8 mouse cellular contexts compared by ENCODE assay signal in genomic region chr19:43711159-43711916, GRCm38 (mm10). TPM values are rescaled to one million over a fixed set of nuclear protein-coding genes. Genes with fewer than 3 reads are reported as not detected.
A peak's percentile ranks its signal among the peaks of the same experiment; 100 is the strongest.
DNase-seq lines count a peak whose midpoint lies in the region; ATAC-seq lines count a peak whose summit lies in the region.

No protein-coding gene starts in this region.

- no peaks in the 10 kb centered on the region for H3K79me2 ChIP-seq in macrophage (ENCODE audit: inconsistent target)

- no peaks in the 10 kb centered on the region for H3K9me3 ChIP-seq in forebrain, embryonic 16.5 days (ENCODE audit: control insufficient read depth, low read length)

- intact Hi-C loops in gastrocnemius, postnatal 36 days (cut with DNase I): no loop called here
- intact Hi-C loops in heart, postnatal 10 days (cut with DNase I): no loop called here

- WGBS in macrophage (ENCODE audit: missing documents): 3% methylated on average over 22 of the region's 22 CpGs
- WGBS in forebrain, embryonic 16.5 days: 60% methylated on average over 22 of the region's 22 CpGs

- H3K4me1 ChIP-seq in forebrain, embryonic 16.5 days (replicated peaks; ENCODE audit: control insufficient read depth, insufficient read depth, low read length): no peaks in the 10 kb centered on the region

- H3K27ac ChIP-seq in macrophage: peak overlapping the region; percentile 100
- no peak overlapping the region for H3K27ac ChIP-seq in forebrain, embryonic 16.5 days (ENCODE audit: low read length)

- no peak overlapping the region for H3K9ac ChIP-seq in forebrain, embryonic 16.5 days (replicated peaks; ENCODE audit: low read depth, low read length)

- peaks cover 7% of the 10 kb centered on the region for H3K36me3 ChIP-seq in macrophage (ENCODE audit: inconsistent target)
- peaks cover 4% of the 10 kb centered on the region for H3K36me3 ChIP-seq in forebrain, embryonic 16.5 days (ENCODE audit: control insufficient read depth, insufficient read depth)

- DNase-seq in spleen, adult 18-20 months: peak; percentile 26 to 51
- DNase-seq in spleen, postnatal 14 days (ENCODE audit: low spot score in 2 of 2): no peak
- peak; percentile 53 for DNase-seq in thymus, postnatal 4 days
- DNase-seq in gastrocnemius, postnatal 36 days: no peak
- DNase-seq in heart, postnatal 10 days: no peak

- ATAC-seq in inflammation-experienced regulatory T-cells, adult 6 months: peak; percentile 50
- no peak for ATAC-seq in forebrain, embryonic 16.5 days

- H3K4me2 ChIP-seq in forebrain, embryonic 16.5 days (ENCODE audit: low read length): no peak overlapping the region

- no peaks in the 10 kb centered on the region for H3K27me3 ChIP-seq in forebrain, embryonic 16.5 days (replicated peaks; ENCODE audit: control insufficient read depth, insufficient read depth, low read length)

- peak overlapping the region; percentile 22; the same call in 1 of the 2 replicates for H3K4me3 ChIP-seq in macrophage (ENCODE audit: inconsistent target)
- H3K4me3 ChIP-seq in forebrain, embryonic 16.5 days (replicated peaks; ENCODE audit: low read length): no peak overlapping the region

RNA-seq across cellular contexts. Expression of gene Entpd7, which starts 21.9 kb away (rescaled TPM):
- polyA plus RNA-seq in inflammation-experienced regulatory T-cells, adult 6 months (2017; shearing (Covaris generic)): 10 to 100 TPM in 1 of 3 experiments, 1 to 10 TPM in 2; 6.7 to 10.7 (median 7.2) TPM
- total RNA-seq in macrophage (2018; cell fraction: chromatin; rRNA removed): 100 to 1,000 TPM in 8 of 26 experiments, 10 to 100 TPM in 18; 43.2 to 234 (median 67.2) TPM
- total RNA-seq in macrophage (2018; cell fraction: cytosol; rRNA removed): 10 to 100 TPM; 20.1 to 45.4 (median 27.3) TPM
- total RNA-seq in macrophage (2018; cell fraction: nucleus; rRNA removed): 100 to 1,000 TPM in 3 of 26 experiments, 10 to 100 TPM in 23; 37.0 to 129 (median 58.1) TPM
- polyA plus RNA-seq in macrophage (2018): 10.2 to 14.7 TPM (median 11.2 TPM) in 3 replicates
- 8.9 and 9.6 TPM in 2 replicates for polyA plus RNA-seq in forebrain, embryonic 16.5 days (2015; fragmentation: Nextera tagmentation; extraction: Ambion mirVana)
- total RNA-seq in gastrocnemius, postnatal 36 days (2021): 1 to 10 TPM; 1.1 to 1.7 TPM
- 1 to 10 TPM; 5.4 to 5.7 TPM for total RNA-seq in heart, postnatal 10 days (2021)

RNA-seq across cellular contexts. Expression of gene Slc25a28, which starts 36.7 kb away (rescaled TPM):
- polyA plus RNA-seq in inflammation-experienced regulatory T-cells, adult 6 months (2017; shearing (Covaris generic)): 10 to 100 TPM in 2 of 3 experiments, 1 to 10 TPM in 1; 4.6 to 14.1 (median 12.4) TPM
- 100 to 1,000 TPM in 10 of 26 experiments, 10 to 100 TPM in 16; 71.5 to 154 (median 97.6) TPM for total RNA-seq in macrophage (2018; cell fraction: chromatin; rRNA removed)
- 10 to 100 TPM; 15.5 to 21.5 (median 18.2) TPM for total RNA-seq in macrophage (2018; cell fraction: cytosol; rRNA removed)
- total RNA-seq in macrophage (2018; cell fraction: nucleus; rRNA removed): 100 to 1,000 TPM in 9 of 26 experiments, 10 to 100 TPM in 17; 54.9 to 146 (median 94.1) TPM
- 16.2 to 24.8 TPM (median 23.2 TPM) in 3 replicates for polyA plus RNA-seq in macrophage (2018)
- polyA plus RNA-seq in forebrain, embryonic 16.5 days (2015; fragmentation: Nextera tagmentation; extraction: Ambion mirVana): 15.6 and 16.4 TPM in 2 replicates
- total RNA-seq in gastrocnemius, postnatal 36 days (2021): 10 to 100 TPM; 20.6 to 25.2 TPM
- 10 to 100 TPM; 22.0 to 23.3 TPM for total RNA-seq in heart, postnatal 10 days (2021)

RNA-seq across cellular contexts. Expression of gene Cutc, which starts 41.5 kb away (rescaled TPM):
- polyA plus RNA-seq in inflammation-experienced regulatory T-cells, adult 6 months (2017; shearing (Covaris generic)): 10 to 100 TPM; 12.8 to 17.2 (median 13.6) TPM
- 10 to 100 TPM in 11 of 26 experiments, 1 to 10 TPM in 15; 2.7 to 23.5 (median 9.5) TPM for total RNA-seq in macrophage (2018; cell fraction: chromatin; rRNA removed)
- total RNA-seq in macrophage (2018; cell fraction: cytosol; rRNA removed): 10 to 100 TPM; 12.9 to 28.2 (median 20.6) TPM
- 10 to 100 TPM in 15 of 26 experiments, 1 to 10 TPM in 11; 5.2 to 18.8 (median 10.9) TPM for total RNA-seq in macrophage (2018; cell fraction: nucleus; rRNA removed)
- polyA plus RNA-seq in macrophage (2018): 15.4 to 18.3 TPM (median 16.2 TPM) in 3 replicates
- polyA plus RNA-seq in forebrain, embryonic 16.5 days (2015; fragmentation: Nextera tagmentation; extraction: Ambion mirVana): 6.5 and 7.8 TPM in 2 replicates
- 10 to 100 TPM; 13.7 to 18.2 TPM for total RNA-seq in gastrocnemius, postnatal 36 days (2021)
- total RNA-seq in heart, postnatal 10 days (2021): 10 to 100 TPM in 1 of 2 experiments, 1 to 10 TPM in 1; 9.8 to 11.6 TPM

RNA-seq across cellular contexts. Expression of gene Cox15, which starts 41.5 kb away (rescaled TPM):
- 10 to 100 TPM in 1 of 3 experiments, 1 to 10 TPM in 2; 8.1 to 11.0 (median 9.3) TPM for polyA plus RNA-seq in inflammation-experienced regulatory T-cells, adult 6 months (2017; shearing (Covaris generic))
- 10 to 100 TPM in 20 of 26 experiments, 1 to 10 TPM in 6; 2.3 to 27.7 (median 16.0) TPM for total RNA-seq in macrophage (2018; cell fraction: chromatin; rRNA removed)
- 10 to 100 TPM; 11.0 to 21.2 (median 18.0) TPM for total RNA-seq in macrophage (2018; cell fraction: cytosol; rRNA removed)
- total RNA-seq in macrophage (2018; cell fraction: nucleus; rRNA removed): 10 to 100 TPM in 21 of 26 experiments, 1 to 10 TPM in 5; 6.3 to 24.0 (median 16.4) TPM
- 14.3 to 15.8 TPM (median 15.3 TPM) in 3 replicates for polyA plus RNA-seq in macrophage (2018)
- 10.4 and 11.8 TPM in 2 replicates for polyA plus RNA-seq in forebrain, embryonic 16.5 days (2015; fragmentation: Nextera tagmentation; extraction: Ambion mirVana)
- total RNA-seq in gastrocnemius, postnatal 36 days (2021): 10 to 100 TPM; 17.2 to 20.7 TPM
- 10 to 100 TPM; 32.0 to 38.3 TPM for total RNA-seq in heart, postnatal 10 days (2021)

Comparison
In these comparisons a context has a peak if more than half of its experiments do, and no peak if none do; other contexts are left out.
1. DNase-seq: peak in spleen, adult 18-20 months (2 of 2) and thymus, postnatal 4 days (single experiment); none in spleen, postnatal 14 days (0 of 2), gastrocnemius, postnatal 36 days (0 of 2) and heart, postnatal 10 days (0 of 2).